Mouse (Mus musculus) forebrain, embryonic 13.5 days (tissue): ENCODE measurements around the gene Zfp189. TPM values are rescaled to one million over a fixed set of nuclear protein-coding genes. Genes with fewer than 3 reads are reported as not detected.
A peak's percentile ranks its signal among the peaks of the same experiment; 100 is the strongest.

ENCODE experiments used
- ATAC-seq: fragments of 200-750 bp; cut with Nextera tagmentation; 2 replicates; pipeline ENCODE4 v1.8.0; 2017
- H3K27ac ChIP-seq: fragments of 300-500 bp; sonication (generic); 2 replicates; pipeline ENCODE4 v1.5.1; 2015; ENCODE audit warnings: inconsistent platforms, mild to moderate bottlenecking, moderate library complexity
- H3K27me3 ChIP-seq: fragments of 300-500 bp; sonication (generic); 2 replicates; pipeline ENCODE4 v1.6.1; 2015; ENCODE audit warnings: mild to moderate bottlenecking, inconsistent platforms
- H3K36me3 ChIP-seq: fragments of 300-500 bp; sonication (generic); 2 replicates; pipeline ENCODE4 v1.6.1; 2015; ENCODE audit warnings: mild to moderate bottlenecking, inconsistent platforms; ENCODE audit not compliant: poor library complexity, severe bottlenecking
- H3K4me1 ChIP-seq: fragments of 300-500 bp; sonication (generic); 2 replicates; pipeline ENCODE4 v1.6.1; 2015; ENCODE audit warnings: inconsistent platforms
- H3K4me2 ChIP-seq: fragments of 300-500 bp; sonication (generic); 2 replicates; pipeline ENCODE4 v1.6.1; 2015; ENCODE audit warnings: inconsistent platforms, mild to moderate bottlenecking, moderate library complexity
- H3K4me3 ChIP-seq: fragments of 300-500 bp; sonication (generic); 2 replicates; pipeline ENCODE4 v1.5.1; 2015; ENCODE audit warnings: mild to moderate bottlenecking, inconsistent platforms
- H3K9ac ChIP-seq: fragments of 300-500 bp; sonication (generic); 2 replicates; pipeline ENCODE4 v1.6.1; 2015; ENCODE audit warnings: mild to moderate bottlenecking, inconsistent platforms
- H3K9me3 ChIP-seq: fragments of 300-500 bp; sonication (generic); replicated peaks from 2 replicates; pipeline ENCODE4 v1.6.1; 2016; ENCODE audit warnings: inconsistent platforms
- WGBS: fragments of 180-500 bp; shearing (Covaris S2); methylation state at CpG from one replicate; pipeline ENCODE4 v1.1.7; 2015; 5-methylcytosine and 5-hydroxymethylcytosine counted together
- polyA plus RNA-seq: library from polyadenylated mRNA; unstranded; fragments of >200 nt; fragmentation: Nextera tagmentation; extraction: Ambion mirVana; gene quantifications from 2 replicates; pipeline ENCODE4 v1.2.1, GENCODE M21; 2015

The Zfp189 gene
- polyA plus RNA-seq, 1 experiment from 2014 or later: 13.3 TPM

- no peaks in the 10 kb centered on the region for H3K27me3 ChIP-seq
- no peaks in the 10 kb centered on the region for H3K9me3 ChIP-seq
- H3K9ac ChIP-seq: no peak overlapping the region
- H3K27ac ChIP-seq: no peak overlapping the region
- 92% methylated on average over 2 of the region's 2 CpGs for WGBS
- H3K36me3 ChIP-seq: no peaks in the 10 kb centered on the region
- H3K4me1 ChIP-seq: no peaks in the 10 kb centered on the region
- no peak for ATAC-seq
- no peak overlapping the region for H3K4me3 ChIP-seq
- no peak overlapping the region for H3K4me2 ChIP-seq
Measured at GRCm38 (mm10) chr4:49546026-49546425, 25.1 kb downstream of the Zfp189 start.

GRCm38 (mm10) chr4:49546873-49547543 lies 26.0 kb downstream of the Zfp189 start:
- no peaks in the 10 kb centered on the region for H3K4me1 ChIP-seq
- H3K9me3 ChIP-seq: no peaks in the 10 kb centered on the region
- no peak overlapping the region for H3K4me3 ChIP-seq
- no peak overlapping the region for H3K9ac ChIP-seq
- ATAC-seq: no peak
- H3K36me3 ChIP-seq: no peaks in the 10 kb centered on the region
- H3K4me2 ChIP-seq: no peak overlapping the region
- H3K27me3 ChIP-seq: no peaks in the 10 kb centered on the region
- no peak overlapping the region for H3K27ac ChIP-seq
- 74% methylated on average over 6 of the region's 6 CpGs for WGBS

GRCm38 (mm10) chr4:49547544-49548219 lies 26.7 kb downstream of the Zfp189 start:
- no peak for ATAC-seq
- no peaks in the 10 kb centered on the region for H3K36me3 ChIP-seq
- 81% methylated on average over 7 of the region's 7 CpGs for WGBS

GRCm38 (mm10) chr4:49549383-49549782 lies 28.4 kb downstream of the Zfp189 start, which contains the start of gene Aldob:
Gene Aldob, minus strand, starts transcription at chr4:49549546.
- no peaks in the 10 kb centered on the region for H3K36me3 ChIP-seq
- 75% methylated on average over 3 of the region's 3 CpGs for WGBS
- no peaks in the 10 kb centered on the region for H3K27me3 ChIP-seq
- no peak for ATAC-seq
- H3K4me3 ChIP-seq: no peak within 1 kb of the TSS
- no peak within 1 kb of the TSS for H3K27ac ChIP-seq
- H3K9ac ChIP-seq: no peak within 1 kb of the TSS
- H3K4me1 ChIP-seq: no peaks in the 10 kb centered on the region
- H3K4me2 ChIP-seq: no peak within 1 kb of the TSS
- H3K9me3 ChIP-seq: no peaks in the 10 kb centered on the region

More at GRCm38 (mm10) chr4:49547544-49548219, 26.7 kb downstream of the Zfp189 start:
- no peaks in the 10 kb centered on the region for H3K9me3 ChIP-seq
- H3K9ac ChIP-seq: no peak overlapping the region
- H3K4me1 ChIP-seq: no peaks in the 10 kb centered on the region
- no peak overlapping the region for H3K4me2 ChIP-seq
- H3K27me3 ChIP-seq: no peaks in the 10 kb centered on the region
- H3K4me3 ChIP-seq: no peak overlapping the region
- no peak overlapping the region for H3K27ac ChIP-seq

GRCm38 (mm10) chr4:49553380-49553779 lies 32.4 kb downstream of the Zfp189 start:
- H3K36me3 ChIP-seq: no peaks in the 10 kb centered on the region
- no peak overlapping the region for H3K27ac ChIP-seq
- ATAC-seq: no peak
- WGBS: 88% methylated on average over 5 of the region's 5 CpGs
- no peak overlapping the region for H3K4me3 ChIP-seq
- H3K9me3 ChIP-seq: no peaks in the 10 kb centered on the region
- H3K4me1 ChIP-seq: no peaks in the 10 kb centered on the region
- H3K9ac ChIP-seq: no peak overlapping the region
- no peak overlapping the region for H3K4me2 ChIP-seq
- H3K27me3 ChIP-seq: no peaks in the 10 kb centered on the region

- Histone ChIP-seq H3K36me3 (no peaks in the 10 kb centered on the region), H3K27me3 (no peaks in the 10 kb centered on the region), H3K27ac (no peak overlapping the region), H3K4me3 (no peak overlapping the region), H3K9me3 (no peaks in the 10 kb centered on the region), H3K9ac (no peak overlapping the region), H3K4me1 (peaks cover 4% of the 10 kb centered on the region; the same call in 1 of the 2 replicates), H3K4me2 (no peak overlapping the region)
- WGBS: 85% methylated on average over 7 of the region's 7 CpGs
- no peak for ATAC-seq
Measured at GRCm38 (mm10) chr4:49557375-49557774, 36.4 kb downstream of the Zfp189 start.

- H3K9ac ChIP-seq: no peak overlapping the region
- no peak overlapping the region for H3K27ac ChIP-seq
- no peak for ATAC-seq
- H3K36me3 ChIP-seq: no peaks in the 10 kb centered on the region
- H3K4me2 ChIP-seq: no peak overlapping the region
- H3K9me3 ChIP-seq: no peaks in the 10 kb centered on the region
- no peak overlapping the region for H3K4me3 ChIP-seq
- peaks cover 4% of the 10 kb centered on the region; the same call in 1 of the 2 replicates for H3K4me1 ChIP-seq
- no peaks in the 10 kb centered on the region for H3K27me3 ChIP-seq
- 88% methylated on average over 2 of the region's 2 CpGs for WGBS
Measured at GRCm38 (mm10) chr4:49558181-49558580, 37.2 kb downstream of the Zfp189 start.

- no peaks in the 10 kb centered on the region for H3K27me3 ChIP-seq
- no peaks in the 10 kb centered on the region for H3K9me3 ChIP-seq
- no peaks in the 10 kb centered on the region for H3K36me3 ChIP-seq
- H3K27ac ChIP-seq: no peak overlapping the region
- H3K4me1 ChIP-seq: peaks cover 4% of the 10 kb centered on the region; the same call in 1 of the 2 replicates
- peak; percentile 96 for ATAC-seq
- 66% methylated on average over 20 of the region's 20 CpGs for WGBS
- peak overlapping the region; percentile 7 for H3K4me2 ChIP-seq
- H3K9ac ChIP-seq: no peak overlapping the region
- no peak overlapping the region for H3K4me3 ChIP-seq
Measured at GRCm38 (mm10) chr4:49559915-49560772, 39.2 kb downstream of the Zfp189 start.

- H3K9ac ChIP-seq: no peak overlapping the region
- H3K9me3 ChIP-seq: no peaks in the 10 kb centered on the region
- H3K4me2 ChIP-seq: no peak overlapping the region
- H3K4me1 ChIP-seq: no peaks in the 10 kb centered on the region
- 24% methylated on average over 3 of the region's 3 CpGs for WGBS
- H3K27ac ChIP-seq: no peak overlapping the region
- no peaks in the 10 kb centered on the region for H3K36me3 ChIP-seq
- H3K27me3 ChIP-seq: no peaks in the 10 kb centered on the region
- peak; percentile 87 for ATAC-seq
- no peak overlapping the region for H3K4me3 ChIP-seq
Measured at GRCm38 (mm10) chr4:49567613-49568012, 46.6 kb downstream of the Zfp189 start.

GRCm38 (mm10) chr4:49572194-49572593 lies 51.2 kb downstream of the Zfp189 start:
- Histone ChIP-seq H3K36me3 (no peaks in the 10 kb centered on the region), H3K4me2 (no peak overlapping the region), H3K9me3 (no peaks in the 10 kb centered on the region), H3K4me1 (no peaks in the 10 kb centered on the region), H3K27me3 (no peaks in the 10 kb centered on the region), H3K4me3 (no peak overlapping the region), H3K9ac (no peak overlapping the region), H3K27ac (no peak overlapping the region)
- ATAC-seq: no peak
- WGBS: 86% methylated on average over 4 of the region's 4 CpGs
